Mouse (Mus musculus): ENCODE data around the gene Fbxw2.
A peak's percentile ranks its signal among the peaks of the same experiment; 100 is the strongest.
"Not testable (repeated sequence)": the region's sequence is repeated elsewhere in the genome, so short reads cannot be mapped to it uniquely, and the experiment has no call there.

Gene Fbxw2

DNA sequence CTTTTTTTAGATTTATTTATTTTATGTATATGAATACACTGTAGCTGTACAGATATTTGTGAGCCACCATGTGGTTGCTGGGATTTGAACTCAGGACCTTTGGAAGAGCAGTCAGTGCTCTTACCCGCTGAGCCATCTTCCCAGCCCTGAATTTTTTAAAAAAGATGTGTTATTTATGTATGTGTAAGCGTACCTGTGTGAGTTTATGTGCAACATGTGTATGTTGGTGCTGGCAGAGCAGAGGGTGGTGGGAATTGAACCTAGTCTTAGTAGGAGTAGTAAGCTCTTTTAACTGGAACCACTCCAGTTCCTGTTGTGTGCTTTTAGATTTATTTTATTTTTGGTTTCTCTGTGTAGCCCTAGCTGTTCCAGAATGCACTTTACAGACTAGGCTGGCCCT is 21.9 kb downstream of the Fbxw2 start:
- TF ChIP-seq CTCF (conservative IDR thresholded peaks at IDR 0.05; ENCODE audit: low read length) (no peak), POU5F1 (IDR thresholded peaks at IDR 0.05; ENCODE audit: borderline replicate concordance, low read length) (no peak), NANOG (IDR thresholded peaks at IDR 0.05; ENCODE audit: borderline replicate concordance, low read length) (no peak)

DNA sequence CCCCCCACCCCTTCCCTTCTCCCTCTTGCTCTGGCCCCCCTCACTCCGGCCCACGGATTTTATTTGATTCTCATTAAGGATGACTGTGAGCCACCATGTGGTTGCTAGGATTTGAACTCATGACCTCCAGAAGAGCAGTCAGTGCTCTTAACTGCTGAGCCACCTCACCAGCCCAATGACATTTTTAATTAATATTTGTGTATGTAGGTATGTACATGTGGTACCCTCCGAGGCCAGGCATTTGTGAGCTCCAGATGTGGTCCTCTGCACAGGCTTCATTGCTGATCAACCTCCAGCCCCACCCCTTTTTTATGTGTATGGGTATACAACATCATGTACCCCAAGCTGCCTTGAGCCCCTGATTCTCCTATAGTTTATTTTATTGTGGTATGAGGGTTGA is 22.4 kb downstream of the Fbxw2 start:
- peak overlapping the region; percentile 92 for H3K4me3 ChIP-seq (replicated peaks; ENCODE audit: low read length)
- H3K27me3 ChIP-seq (ENCODE audit: insufficient read depth, low read length), result no peaks in the 10 kb centered on the region
- H3K4me1 ChIP-seq (replicated peaks; ENCODE audit: low read depth, low read length), result peaks cover 53% of the 10 kb centered on the region
- H3K9me3 ChIP-seq (ENCODE audit: low read length), result no peaks in the 10 kb centered on the region
- peaks cover 51% of the 10 kb centered on the region for H3K36me3 ChIP-seq (ENCODE audit: insufficient read depth, low read length)
- no peak for TF ChIP-seq POU5F1 (IDR thresholded peaks at IDR 0.05; ENCODE audit: borderline replicate concordance, low read length)
- no peak for TF ChIP-seq CTCF (conservative IDR thresholded peaks at IDR 0.05; ENCODE audit: low read length)
- no peak for TF ChIP-seq NANOG (IDR thresholded peaks at IDR 0.05; ENCODE audit: borderline replicate concordance, low read length)

More for the DNA sequence above, 21.9 kb downstream of the Fbxw2 start:
- Histone ChIP-seq H3K27me3 (ENCODE audit: insufficient read depth, low read length) (no peaks in the 10 kb centered on the region), H3K36me3 (ENCODE audit: insufficient read depth, low read length) (peaks cover 55% of the 10 kb centered on the region), H3K9me3 (ENCODE audit: low read length) (no peaks in the 10 kb centered on the region), H3K4me3 (replicated peaks; ENCODE audit: low read length) (0 out of 2 replicates have a peak overlapping the region, but pooled peaks have one; percentile 92), H3K4me1 (replicated peaks; ENCODE audit: low read depth, low read length) (peaks cover 49% of the 10 kb centered on the region)

DNA sequence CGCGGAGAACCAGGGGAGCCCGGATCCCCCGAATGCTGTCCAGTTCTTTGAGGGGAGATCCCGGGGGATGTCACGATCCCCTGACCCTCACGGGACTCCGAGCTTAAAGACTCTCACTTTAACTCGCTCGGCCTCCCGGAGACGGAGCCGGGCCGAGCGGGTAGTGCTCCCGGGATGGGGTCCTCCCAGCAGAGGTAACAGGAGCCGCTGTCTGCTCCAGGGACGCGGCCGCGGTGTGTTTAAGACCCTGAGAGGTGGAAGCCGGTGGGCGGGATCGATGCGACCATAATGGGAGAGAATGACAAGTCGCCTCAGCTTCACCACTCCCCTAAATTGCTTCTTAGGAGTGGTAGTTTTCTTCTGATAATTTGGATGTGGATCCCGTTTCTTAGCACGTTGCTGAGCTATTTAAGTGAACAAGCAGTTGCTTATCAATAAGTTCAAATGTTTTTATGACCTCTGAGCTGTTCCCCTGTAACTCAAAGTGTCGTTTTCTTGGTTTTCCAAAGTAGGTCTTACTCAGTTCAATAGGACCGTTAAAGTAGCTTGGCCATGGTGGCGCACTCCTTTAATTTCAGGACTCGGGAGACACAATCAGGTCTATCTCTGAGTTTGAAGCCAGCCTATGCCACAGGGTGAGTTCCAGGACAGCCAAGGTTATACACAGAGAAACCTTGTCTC is 23.4 kb downstream of the Fbxw2 start:
- not testable (repeated sequence) for H3K27me3 ChIP-seq (ENCODE audit: insufficient read depth, low read length); H3K9me3 ChIP-seq (ENCODE audit: low read length)
- peak overlapping the region; percentile 92 for H3K4me3 ChIP-seq (replicated peaks; ENCODE audit: low read length)
- peaks cover 41% of the 10 kb centered on the region for H3K36me3 ChIP-seq (ENCODE audit: insufficient read depth, low read length)
- H3K4me1 ChIP-seq (replicated peaks; ENCODE audit: low read depth, low read length), result peaks cover 58% of the 10 kb centered on the region

DNA sequence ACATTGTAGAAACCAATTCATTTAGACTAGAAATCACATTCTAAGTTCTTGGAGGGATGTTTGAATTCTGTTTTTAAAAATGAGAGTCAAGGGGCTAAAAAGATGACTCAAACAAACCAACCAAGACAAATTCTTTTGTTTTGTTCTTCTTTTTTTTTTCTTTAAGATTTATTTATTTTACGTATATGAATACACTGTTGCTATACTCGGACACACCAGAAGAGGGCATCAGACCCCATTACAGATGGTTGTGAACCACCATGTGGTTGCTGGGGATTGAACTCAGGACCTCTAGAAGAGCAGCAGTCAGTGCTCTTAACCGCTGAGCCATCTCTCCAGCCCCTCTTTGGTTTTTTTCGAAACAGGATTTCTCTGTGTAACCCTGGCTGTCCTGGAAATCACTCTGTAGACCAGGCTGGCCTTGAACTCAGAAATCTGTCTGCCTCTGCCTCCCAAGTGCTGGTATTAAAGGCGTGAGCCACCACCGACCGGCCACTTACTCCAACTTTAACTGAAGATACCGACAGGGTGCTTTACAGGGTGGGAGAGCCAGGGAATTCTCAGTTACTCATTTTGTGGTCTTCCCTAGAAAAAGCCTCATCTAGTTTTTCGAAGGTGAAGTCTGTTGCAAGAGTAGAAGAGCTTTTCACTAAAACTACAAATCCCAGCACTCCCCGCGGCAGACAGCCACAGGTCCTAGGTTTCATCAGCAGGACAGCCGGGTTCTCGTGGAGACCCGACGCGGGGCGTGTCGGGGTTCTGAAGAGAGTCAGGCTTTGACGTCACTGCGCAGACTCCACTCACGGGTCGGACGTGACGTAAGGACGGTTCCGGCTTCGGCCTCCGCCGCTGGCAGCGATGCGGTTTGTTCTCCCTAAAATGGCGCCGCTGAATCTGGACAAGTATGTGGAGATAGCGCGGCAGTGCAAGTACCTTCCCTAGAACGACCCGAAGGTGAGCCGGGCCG is 24.3 kb downstream of the Fbxw2 start:
- H3K4me3 ChIP-seq (replicated peaks; ENCODE audit: low read length), result peak overlapping the region; percentile 92
- H3K4me1 ChIP-seq (replicated peaks; ENCODE audit: low read depth, low read length), result peaks cover 55% of the 10 kb centered on the region
- peaks cover 38% of the 10 kb centered on the region for H3K36me3 ChIP-seq (ENCODE audit: insufficient read depth, low read length)
- TF ChIP-seq POU5F1 (IDR thresholded peaks at IDR 0.05; ENCODE audit: borderline replicate concordance, low read length) (no peak), CTCF (conservative IDR thresholded peaks at IDR 0.05; ENCODE audit: low read length) (peak; percentile 58)
- H3K27me3 ChIP-seq (ENCODE audit: insufficient read depth, low read length), result no peaks in the 10 kb centered on the region
- no peaks in the 10 kb centered on the region for H3K9me3 ChIP-seq (ENCODE audit: low read length)

DNA sequence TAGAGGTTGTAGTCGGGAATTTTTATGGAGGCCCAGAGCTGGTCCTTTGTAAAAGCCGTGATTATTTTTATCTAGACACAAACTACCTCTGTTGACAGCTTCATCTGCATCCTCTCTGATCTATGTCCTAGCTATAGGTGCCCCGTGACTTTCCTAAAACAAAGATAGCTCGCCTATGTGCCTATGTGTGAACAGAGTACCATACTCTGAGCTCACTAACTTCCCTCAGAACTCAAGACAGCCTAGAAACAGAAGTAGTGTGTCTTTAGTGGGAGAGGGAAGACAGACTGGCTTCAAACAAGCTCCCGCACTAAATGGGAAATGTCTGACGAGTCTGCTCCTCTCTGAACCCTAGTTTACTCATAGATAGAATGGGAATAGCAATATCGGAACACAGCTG is 25.7 kb downstream of the Fbxw2 start:
- no peak for TF ChIP-seq CTCF (conservative IDR thresholded peaks at IDR 0.05; ENCODE audit: low read length)
- TF ChIP-seq NANOG (IDR thresholded peaks at IDR 0.05; ENCODE audit: borderline replicate concordance, low read length), result no peak
- no peak for TF ChIP-seq POU5F1 (IDR thresholded peaks at IDR 0.05; ENCODE audit: borderline replicate concordance, low read length)
- H3K4me1 ChIP-seq (replicated peaks; ENCODE audit: low read depth, low read length), result peaks cover 48% of the 10 kb centered on the region
- no peaks in the 10 kb centered on the region for H3K9me3 ChIP-seq (ENCODE audit: low read length)
- no peaks in the 10 kb centered on the region for H3K27me3 ChIP-seq (ENCODE audit: insufficient read depth, low read length)
- H3K4me3 ChIP-seq (replicated peaks; ENCODE audit: low read length), result peak overlapping the region; percentile 89
- peaks cover 35% of the 10 kb centered on the region for H3K36me3 ChIP-seq (ENCODE audit: insufficient read depth, low read length)

DNA sequence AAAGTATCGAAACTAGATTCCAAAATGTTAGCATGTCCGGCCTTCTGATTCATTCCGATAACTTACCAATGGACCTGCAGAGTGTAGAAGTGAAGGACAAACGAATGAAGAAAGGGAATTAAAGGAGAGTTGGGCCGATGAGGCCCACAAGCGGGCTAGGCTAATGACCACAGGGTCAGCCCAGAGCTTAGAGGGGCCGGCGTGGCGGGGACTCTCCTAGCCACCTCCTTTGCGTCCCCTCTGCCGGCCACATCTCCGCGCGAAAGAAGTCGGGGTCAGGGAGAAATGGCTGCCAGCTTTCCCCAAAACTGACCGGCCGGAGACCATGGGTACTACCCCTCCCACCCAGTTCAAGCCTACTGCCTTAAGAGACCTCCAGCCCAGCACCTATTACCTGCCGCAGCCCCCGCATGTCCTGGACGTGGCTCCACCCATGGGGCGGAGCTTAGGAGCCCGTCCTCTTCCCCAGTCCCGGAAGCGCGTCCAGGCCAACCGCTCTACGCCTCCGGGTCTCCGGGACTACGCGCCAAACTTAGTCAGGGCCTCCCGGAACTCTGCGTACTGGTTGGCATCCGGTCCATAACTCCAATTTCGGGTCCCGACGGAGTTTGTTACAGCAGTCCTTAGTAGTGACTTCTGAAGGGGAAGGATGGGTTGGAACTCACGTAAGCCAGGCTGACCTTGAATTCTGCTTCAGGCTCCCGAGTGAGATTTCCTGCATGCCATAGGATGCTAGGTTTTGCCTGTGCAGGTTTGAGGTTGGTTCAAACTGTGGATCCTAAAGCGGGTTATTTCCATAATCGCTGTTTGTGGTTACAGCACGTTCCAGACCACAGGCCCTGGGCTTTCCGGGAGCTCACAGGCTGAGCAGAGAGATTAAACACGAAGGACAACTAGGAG is 26.5 kb downstream of the Fbxw2 start, which contains the start of gene Rabepk:
TSS of gene Rabepk (minus strand) at position 556 of the 900 bp plus-strand sequence.
- Histone ChIP-seq H3K36me3 (ENCODE audit: insufficient read depth, low read length) (peaks cover 35% of the 10 kb centered on the region), H3K9me3 (ENCODE audit: low read length) (no peaks in the 10 kb centered on the region), H3K27me3 (ENCODE audit: insufficient read depth, low read length) (no peaks in the 10 kb centered on the region), H3K4me3 (replicated peaks; ENCODE audit: low read length) (peak within 1 kb of the TSS; percentile 89), H3K4me1 (replicated peaks; ENCODE audit: low read depth, low read length) (peaks cover 41% of the 10 kb centered on the region)
- TF ChIP-seq POU5F1 (IDR thresholded peaks at IDR 0.05; ENCODE audit: borderline replicate concordance, low read length), result no peak
- no peak for TF ChIP-seq NANOG (IDR thresholded peaks at IDR 0.05; ENCODE audit: borderline replicate concordance, low read length)
- no peak for TF ChIP-seq CTCF (conservative IDR thresholded peaks at IDR 0.05; ENCODE audit: low read length)

DNA sequence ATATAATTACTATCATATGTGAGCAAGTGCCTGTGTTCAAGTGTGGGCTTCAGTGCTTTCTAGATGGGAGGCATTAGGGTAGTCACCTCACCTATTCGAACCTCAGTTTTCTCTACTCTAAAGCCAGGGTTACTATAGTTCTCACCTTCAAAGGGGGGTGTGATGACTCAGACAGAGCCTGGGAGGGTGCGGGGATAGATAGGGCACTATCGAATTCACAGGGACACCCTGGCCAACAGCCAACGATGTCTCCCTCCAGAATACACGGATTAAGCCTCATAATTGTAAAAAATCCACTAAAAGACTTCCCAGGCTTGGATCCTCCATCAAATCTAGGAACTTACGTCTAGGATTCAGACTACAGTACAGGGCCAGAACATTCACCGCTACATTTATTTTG is 30.7 kb downstream of the Fbxw2 start:
- Histone ChIP-seq H3K9me3 (ENCODE audit: low read length) (peaks cover 7% of the 10 kb centered on the region), H3K36me3 (ENCODE audit: insufficient read depth, low read length) (peaks cover 45% of the 10 kb centered on the region), H3K4me3 (replicated peaks; ENCODE audit: low read length) (no peak overlapping the region), H3K4me1 (replicated peaks; ENCODE audit: low read depth, low read length) (peaks cover 18% of the 10 kb centered on the region), H3K27me3 (ENCODE audit: insufficient read depth, low read length) (no peaks in the 10 kb centered on the region)
- no peak for TF ChIP-seq NANOG (IDR thresholded peaks at IDR 0.05; ENCODE audit: borderline replicate concordance, low read length)
- no peak for TF ChIP-seq POU5F1 (IDR thresholded peaks at IDR 0.05; ENCODE audit: borderline replicate concordance, low read length)
- no peak for TF ChIP-seq CTCF (conservative IDR thresholded peaks at IDR 0.05; ENCODE audit: low read length)

DNA sequence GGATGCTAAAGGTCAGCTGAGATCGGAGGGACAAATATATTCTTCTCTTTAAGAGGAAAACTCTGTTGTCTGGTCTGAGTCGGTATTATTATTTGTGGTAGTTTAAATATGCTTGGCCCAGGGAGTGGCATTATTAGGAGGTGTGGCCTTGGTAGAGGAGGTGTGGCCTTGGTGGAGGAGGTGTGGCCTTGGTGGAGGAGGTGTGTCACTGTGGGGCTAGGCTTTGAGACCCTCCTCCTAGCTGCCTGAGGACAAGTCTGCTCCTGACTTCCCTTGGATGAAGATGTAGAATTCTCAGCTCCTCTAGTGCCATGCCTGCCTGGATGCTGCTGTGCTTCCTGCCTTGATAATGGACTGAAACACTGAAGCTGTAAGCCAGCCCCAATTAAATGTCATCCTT is 31.6 kb downstream of the Fbxw2 start:
- Histone ChIP-seq H3K36me3 (ENCODE audit: insufficient read depth, low read length) (peaks cover 53% of the 10 kb centered on the region), H3K27me3 (ENCODE audit: insufficient read depth, low read length) (no peaks in the 10 kb centered on the region), H3K9me3 (ENCODE audit: low read length) (peaks cover 7% of the 10 kb centered on the region), H3K4me1 (replicated peaks; ENCODE audit: low read depth, low read length) (peaks cover 11% of the 10 kb centered on the region), H3K4me3 (replicated peaks; ENCODE audit: low read length) (no peak overlapping the region)
- TF ChIP-seq NANOG (IDR thresholded peaks at IDR 0.05; ENCODE audit: borderline replicate concordance, low read length) (no peak), CTCF (conservative IDR thresholded peaks at IDR 0.05; ENCODE audit: low read length) (no peak), POU5F1 (IDR thresholded peaks at IDR 0.05; ENCODE audit: borderline replicate concordance, low read length) (no peak)

DNA sequence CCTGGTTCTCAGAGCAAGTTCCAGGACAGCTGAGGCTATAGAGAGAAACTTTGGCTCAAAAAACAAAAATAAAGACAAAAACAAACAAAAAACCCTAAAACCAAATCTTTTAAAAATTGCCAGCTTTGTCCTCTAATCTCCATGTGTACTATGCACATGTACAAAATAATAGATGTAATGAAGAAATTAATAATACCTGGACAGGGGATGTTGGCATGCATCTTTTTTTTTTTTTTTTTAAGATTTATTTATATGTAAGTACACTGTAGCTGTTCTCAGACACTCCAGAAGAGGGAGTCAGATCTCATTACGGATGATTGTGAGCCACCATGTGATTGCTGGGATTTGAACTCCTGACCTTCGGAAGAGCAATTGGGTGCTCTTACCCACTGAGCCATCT is 33.6 kb downstream of the Fbxw2 start:
- not testable (repeated sequence) for H3K4me3 ChIP-seq (replicated peaks; ENCODE audit: low read length); H3K27me3 ChIP-seq (ENCODE audit: insufficient read depth, low read length); H3K9me3 ChIP-seq (ENCODE audit: low read length); H3K4me1 ChIP-seq (replicated peaks; ENCODE audit: low read depth, low read length)
- H3K36me3 ChIP-seq (ENCODE audit: insufficient read depth, low read length), result peaks cover 59% of the 10 kb centered on the region
